Mouse (Mus musculus): ENCODE results near the gene Plin3. TPM values are rescaled to one million over a fixed set of nuclear protein-coding genes. Genes with fewer than 3 reads are reported as not detected.
A peak's percentile ranks its signal among the peaks of the same experiment; 100 is the strongest.

Plin3 gene
- total RNA-seq, 1 experiment = 53.9 TPM

- DNase-seq (ENCODE audit: low read depth, low spot score) = no peak
- Histone ChIP-seq H3K27ac (ENCODE audit: insufficient read depth, low read depth, low read length, poor library complexity, severe bottlenecking) (no peak overlapping the region), H3K4me1 (ENCODE audit: control insufficient read depth in 2 of 2, insufficient read depth in 2 of 2, low read length in 2 of 2, poor library complexity in 1 of 2) (peaks cover 2 to 20% of the 10 kb centered on the region in 2 experiments; a peak in 3 of 4 replicates), H3K9ac (ENCODE audit: insufficient read depth, low read depth, low read length, poor library complexity, severe bottlenecking) (no peak overlapping the region), H3K9me3 (ENCODE audit: control insufficient read depth, insufficient read depth, low read depth, low read length) (no peaks in the 10 kb centered on the region), H3K36me3 (ENCODE audit: control insufficient read depth, insufficient read depth, low read length, poor library complexity, severe bottlenecking) (no peaks in the 10 kb centered on the region), H3K4me3 (ENCODE audit: insufficient read depth in 1 of 2, low read depth in 1 of 2, low read length in 2 of 2, poor library complexity in 1 of 2, severe bottlenecking in 1 of 2) (no peak overlapping the region)
- TF ChIP-seq CHD2 (IDR thresholded peaks at IDR 0.05; ENCODE audit: low read depth, low read length) (0 out of 2 replicates have a peak, but pooled peaks have one; percentile 22), ZC3H11A (IDR thresholded peaks at IDR 0.05; ENCODE audit: borderline replicate concordance, low read depth, low read length) (no peak)
- in situ Hi-C loops (cut with MboI; ENCODE audit: low sequenced_read_pairs in 2 of 2, unreplicated experiment in 2 of 2) = no loop called here
Observed at GRCm38 (mm10) chr17:56298238-56298637, 5.6 kb upstream of the Plin3 start.

DNA sequence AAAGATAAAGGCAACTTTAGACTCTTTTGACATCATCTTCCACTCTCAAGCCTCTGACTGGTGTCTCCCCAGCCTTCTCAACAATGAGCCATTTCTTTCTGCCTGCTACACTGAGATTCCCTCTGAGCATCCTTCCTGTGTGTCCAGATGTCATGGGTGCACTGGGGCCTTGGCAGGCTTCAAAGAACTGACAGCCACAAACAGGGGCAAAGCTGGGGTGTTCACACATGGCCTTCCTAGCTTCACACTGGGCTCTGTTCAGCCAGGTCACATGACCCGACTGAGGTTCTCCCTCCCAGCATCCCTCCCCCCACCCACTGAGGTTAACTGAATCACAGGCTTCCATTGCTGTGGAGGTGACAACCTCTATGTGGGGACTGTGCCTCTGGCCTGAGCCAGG is 3.5 kb upstream of the Plin3 start:
- H3K4me3 ChIP-seq (ENCODE audit: insufficient read depth in 1 of 2, low read depth in 1 of 2, low read length in 2 of 2, poor library complexity in 1 of 2, severe bottlenecking in 1 of 2) = no peak overlapping the region
- H3K27ac ChIP-seq (ENCODE audit: insufficient read depth, low read depth, low read length, poor library complexity, severe bottlenecking) = no peak overlapping the region
- no peaks in the 10 kb centered on the region for H3K36me3 ChIP-seq (ENCODE audit: control insufficient read depth, insufficient read depth, low read length, poor library complexity, severe bottlenecking)
- in situ Hi-C loops (cut with MboI; ENCODE audit: low sequenced_read_pairs in 2 of 2, unreplicated experiment in 2 of 2) = no loop called here
- TF ChIP-seq HCFC1 (IDR thresholded peaks at IDR 0.05; ENCODE audit: borderline replicate concordance, insufficient read depth, low read length) (no peak), CHD2 (IDR thresholded peaks at IDR 0.05; ENCODE audit: low read depth, low read length) (no peak), MAFK (IDR thresholded peaks at IDR 0.05; ENCODE audit: insufficient read depth, low read depth, low read length) (no peak), ZNF384 (IDR thresholded peaks at IDR 0.05; ENCODE audit: low read depth, low read length) (no peak), ZC3H11A (IDR thresholded peaks at IDR 0.05; ENCODE audit: borderline replicate concordance, low read depth, low read length) (no peak)
- no peaks in the 10 kb centered on the region for H3K9me3 ChIP-seq (ENCODE audit: control insufficient read depth, insufficient read depth, low read depth, low read length)
- H3K9ac ChIP-seq (ENCODE audit: insufficient read depth, low read depth, low read length, poor library complexity, severe bottlenecking) = no peak overlapping the region
- H3K4me1 ChIP-seq (ENCODE audit: control insufficient read depth in 2 of 2, insufficient read depth in 2 of 2, low read length in 2 of 2, poor library complexity in 1 of 2) = peaks cover 1 to 27% of the 10 kb centered on the region in 2 experiments; a peak in 2 of 4 replicates
- DNase-seq (ENCODE audit: low read depth, low spot score) = no peak

- Histone ChIP-seq H3K4me1 (ENCODE audit: control insufficient read depth in 2 of 2, insufficient read depth in 2 of 2, low read length in 2 of 2, poor library complexity in 1 of 2) (peaks cover 6 to 17% of the 10 kb centered on the region in 2 experiments), H3K27ac (ENCODE audit: insufficient read depth, low read depth, low read length, poor library complexity, severe bottlenecking) (no peak overlapping the region), H3K36me3 (ENCODE audit: control insufficient read depth, insufficient read depth, low read length, poor library complexity, severe bottlenecking) (no peaks in the 10 kb centered on the region), H3K9me3 (ENCODE audit: control insufficient read depth, insufficient read depth, low read depth, low read length) (no peaks in the 10 kb centered on the region), H3K9ac (ENCODE audit: insufficient read depth, low read depth, low read length, poor library complexity, severe bottlenecking) (peak overlapping the region; percentile 41; the same call in 1 of the 2 replicates), H3K4me3 (ENCODE audit: insufficient read depth in 1 of 2, low read depth in 1 of 2, low read length in 2 of 2, poor library complexity in 1 of 2, severe bottlenecking in 1 of 2) (peak overlapping the region in 1 of 2 experiments; percentile 17; a peak in 1 of 4 replicates)
- in situ Hi-C loops (cut with MboI; ENCODE audit: low sequenced_read_pairs in 2 of 2, unreplicated experiment in 2 of 2) = no loop called here
- TF ChIP-seq ZNF384 (IDR thresholded peaks at IDR 0.05; ENCODE audit: low read depth, low read length) (no peak), ZC3H11A (IDR thresholded peaks at IDR 0.05; ENCODE audit: borderline replicate concordance, low read depth, low read length) (no peak), HCFC1 (IDR thresholded peaks at IDR 0.05; ENCODE audit: borderline replicate concordance, insufficient read depth, low read length) (no peak), CHD2 (IDR thresholded peaks at IDR 0.05; ENCODE audit: low read depth, low read length) (no peak), MAFK (IDR thresholded peaks at IDR 0.05; ENCODE audit: insufficient read depth, low read depth, low read length) (no peak)
- no peak for DNase-seq (ENCODE audit: low read depth, low spot score)
Observed at GRCm38 (mm10) chr17:56294241-56294640, 1.6 kb upstream of the Plin3 start.

GRCm38 (mm10) chr17:56293291-56293690 is 618 bp upstream of the Plin3 start:
- Histone ChIP-seq H3K27ac (ENCODE audit: insufficient read depth, low read depth, low read length, poor library complexity, severe bottlenecking) (no peak overlapping the region), H3K4me1 (ENCODE audit: control insufficient read depth in 2 of 2, insufficient read depth in 2 of 2, low read length in 2 of 2, poor library complexity in 1 of 2) (peaks cover 12 to 19% of the 10 kb centered on the region in 2 experiments), H3K4me3 (ENCODE audit: insufficient read depth in 1 of 2, low read depth in 1 of 2, low read length in 2 of 2, poor library complexity in 1 of 2, severe bottlenecking in 1 of 2) (no peak overlapping the region), H3K9me3 (ENCODE audit: control insufficient read depth, insufficient read depth, low read depth, low read length) (no peaks in the 10 kb centered on the region), H3K9ac (ENCODE audit: insufficient read depth, low read depth, low read length, poor library complexity, severe bottlenecking) (no peak overlapping the region), H3K36me3 (ENCODE audit: control insufficient read depth, insufficient read depth, low read length, poor library complexity, severe bottlenecking) (no peaks in the 10 kb centered on the region)
- TF ChIP-seq MAFK (IDR thresholded peaks at IDR 0.05; ENCODE audit: insufficient read depth, low read depth, low read length) = no peak
- no peak for DNase-seq (ENCODE audit: low read depth, low spot score)
- in situ Hi-C loops (cut with MboI; ENCODE audit: low sequenced_read_pairs in 2 of 2, unreplicated experiment in 2 of 2) = no loop called here

DNA sequence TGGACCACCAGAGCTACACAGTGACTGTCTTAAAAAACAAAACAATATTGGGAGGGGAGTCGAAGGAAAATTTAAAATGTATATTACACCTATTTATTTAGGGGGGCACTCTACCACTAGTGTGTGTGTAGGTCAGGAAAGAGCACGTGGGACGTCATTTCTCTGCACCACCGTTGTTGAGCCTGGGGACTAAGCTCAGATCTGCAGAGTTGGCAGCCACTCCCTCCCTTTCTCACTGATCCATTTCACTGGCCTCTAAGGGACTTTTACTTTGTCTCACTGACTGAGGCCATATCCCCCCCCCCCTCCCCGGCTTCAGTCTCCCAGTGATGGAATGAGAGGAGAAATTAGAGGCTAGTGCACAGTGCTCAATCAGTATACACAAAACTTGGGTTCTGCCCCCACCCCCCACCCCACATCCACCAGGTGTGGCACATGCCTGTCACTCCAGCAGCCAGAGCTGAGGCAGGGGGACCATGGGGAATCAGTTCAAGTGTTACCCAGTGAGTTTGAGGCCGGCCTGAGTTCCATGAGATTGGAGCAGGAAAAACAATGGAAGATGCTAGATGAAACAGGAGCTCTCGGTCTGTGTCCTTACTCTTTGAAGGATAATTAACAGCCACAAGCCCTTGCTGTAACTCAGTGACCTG is 722 bp downstream of the Plin3 start:
- Histone ChIP-seq H3K4me3 (ENCODE audit: insufficient read depth in 1 of 2, low read depth in 1 of 2, low read length in 2 of 2, poor library complexity in 1 of 2, severe bottlenecking in 1 of 2) (peak overlapping the region in 1 of 2 experiments; percentile 2; a peak in 1 of 4 replicates), H3K27ac (ENCODE audit: insufficient read depth, low read depth, low read length, poor library complexity, severe bottlenecking) (no peak overlapping the region; the same call in 1 of the 2 replicates), H3K4me1 (ENCODE audit: control insufficient read depth in 2 of 2, insufficient read depth in 2 of 2, low read length in 2 of 2, poor library complexity in 1 of 2) (peaks cover 13 to 26% of the 10 kb centered on the region in 2 experiments), H3K9me3 (ENCODE audit: control insufficient read depth, insufficient read depth, low read depth, low read length) (no peaks in the 10 kb centered on the region), H3K9ac (ENCODE audit: insufficient read depth, low read depth, low read length, poor library complexity, severe bottlenecking) (peak overlapping the region; percentile 65; the same call in 1 of the 2 replicates), H3K36me3 (ENCODE audit: control insufficient read depth, insufficient read depth, low read length, poor library complexity, severe bottlenecking) (peaks cover 2% of the 10 kb centered on the region; the same call in 1 of the 2 replicates)
- no peak for TF ChIP-seq HCFC1 (IDR thresholded peaks at IDR 0.05; ENCODE audit: borderline replicate concordance, insufficient read depth, low read length)
- in situ Hi-C loops (cut with MboI; ENCODE audit: low sequenced_read_pairs in 2 of 2, unreplicated experiment in 2 of 2) = no loop called here
- DNase-seq (ENCODE audit: low read depth, low spot score) = no peak
